Mouse (Mus musculus) lung, postnatal 10 days (tissue): ENCODE measurements around the gene Catsper4.

Experiments
- DNase-seq: peaks from one replicate; pipeline ENCODE4 v3.0.0; 2021

Catsper4 gene

GRCm38 (mm10) chr4:134172391-134172790 lies 54.8 kb downstream of the Catsper4 start:
- no peak for DNase-seq

- no peak for DNase-seq
These were observed 60.3 kb downstream of the Catsper4 start for GRCm38 (mm10) chr4:134166906-134167305.

DNA sequence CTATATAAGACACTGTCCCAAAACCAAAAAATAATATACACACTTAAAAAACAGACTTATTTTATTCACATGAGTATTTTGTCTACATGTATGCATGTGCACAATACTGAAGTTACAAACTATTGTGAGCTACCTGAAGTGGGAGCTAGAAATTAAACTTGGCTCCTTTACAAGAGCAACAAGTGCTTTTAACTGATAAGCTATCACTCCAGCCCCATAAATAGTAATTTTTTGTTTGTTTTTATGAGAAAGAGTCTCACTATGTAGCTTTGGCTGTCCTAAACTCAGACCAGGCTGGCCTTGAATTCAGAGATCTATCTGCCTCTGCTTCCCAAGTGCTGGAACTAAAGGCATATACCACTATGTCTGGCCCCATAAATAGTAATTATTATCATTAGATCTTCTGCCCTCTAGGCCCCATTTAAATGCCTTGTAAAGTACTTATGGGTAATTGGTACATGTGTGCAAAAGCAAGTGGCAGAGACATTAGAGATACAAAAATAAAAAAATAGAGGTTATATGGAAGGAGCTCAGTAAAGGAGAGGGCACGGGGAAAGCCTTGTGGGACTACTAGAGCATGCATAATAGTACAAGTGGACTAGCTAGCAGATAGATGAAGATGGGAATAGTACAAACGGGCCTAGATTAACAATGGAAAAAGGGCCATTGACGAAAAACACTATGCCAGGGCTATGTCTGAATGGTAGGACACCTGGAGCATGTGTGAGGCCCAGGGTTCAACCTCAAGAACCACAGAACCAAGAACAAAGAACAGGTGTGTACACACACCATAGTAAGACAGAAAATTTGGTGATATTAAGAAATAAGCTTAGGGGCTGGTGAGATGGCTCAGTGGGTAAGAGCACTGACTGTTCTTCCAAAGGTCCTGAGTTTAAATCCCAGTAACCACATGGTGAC lies 61.4 kb downstream of the Catsper4 start:
- DNase-seq = no peak

GRCm38 (mm10) chr4:134165024-134165423 lies 62.2 kb downstream of the Catsper4 start:
- no peak for DNase-seq

DNA sequence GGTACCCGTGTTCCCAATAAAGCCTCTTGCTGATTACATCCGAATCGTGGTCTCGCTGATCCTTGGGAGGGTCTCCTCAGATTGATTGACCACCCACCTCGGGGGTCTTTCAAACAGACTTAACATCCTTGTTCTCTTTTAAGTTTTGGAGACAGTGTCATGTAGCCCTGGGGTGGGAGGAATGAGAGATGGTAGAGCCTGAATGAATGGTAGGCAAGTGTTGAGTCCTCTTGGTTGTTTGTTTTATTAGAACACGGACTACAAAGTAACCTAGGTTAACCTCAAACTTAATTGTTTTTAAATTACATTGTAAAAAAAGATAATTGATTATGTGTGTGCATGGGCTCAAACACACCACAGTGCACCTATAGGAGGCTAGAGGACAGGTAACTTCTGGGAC lies 62.6 kb downstream of the Catsper4 start:
- no peak for DNase-seq
